Mouse (Mus musculus) thymus, postnatal 0 days (tissue): ENCODE data around the gene Mlycd. TPM values are rescaled to one million over a fixed set of nuclear protein-coding genes. Genes with fewer than 3 reads are reported as not detected.

Experiments used
- DNase-seq: peaks from one replicate; pipeline ENCODE4 v3.0.0-alpha.2; 2015; ENCODE audit warnings: low spot score
- polyA plus RNA-seq: library from polyadenylated mRNA; unstranded; fragments of >200 nt; fragmentation: Nextera tagmentation; extraction: Ambion mirVana; gene quantifications from 2 replicates; pipeline ENCODE4 v1.2.1, GENCODE M21; 2015

The Mlycd gene
- polyA plus RNA-seq, 1 experiment from 2014 or later, result 13.4 TPM

GRCm38 (mm10) chr8:119400904-119401303, 6.2 kb downstream of the Mlycd start:
- DNase-seq, result no peak

GRCm38 (mm10) chr8:119403912-119404311, 9.2 kb downstream of the Mlycd start:
- DNase-seq, result no peak

- DNase-seq, result no peak
These were observed 10.0 kb downstream of the Mlycd start for GRCm38 (mm10) chr8:119404648-119405047.

- DNase-seq, result no peak
These were observed 13.6 kb downstream of the Mlycd start for GRCm38 (mm10) chr8:119408311-119408710.

GRCm38 (mm10) chr8:119412037-119412734, 17.5 kb downstream of the Mlycd start:
- no peak for DNase-seq

GRCm38 (mm10) chr8:119412735-119413498, 18.2 kb downstream of the Mlycd start:
- DNase-seq, result peak; percentile 84

GRCm38 (mm10) chr8:119413605-119414004, 18.9 kb downstream of the Mlycd start:
- DNase-seq, result no peak

- DNase-seq, result no peak
These were observed 25.6 kb downstream of the Mlycd start for GRCm38 (mm10) chr8:119420318-119420717.

- no peak for DNase-seq
These were observed 27.0 kb downstream of the Mlycd start for GRCm38 (mm10) chr8:119421603-119422122.

GRCm38 (mm10) chr8:119422123-119422711, 27.5 kb downstream of the Mlycd start:
- peak; percentile 43 for DNase-seq

- DNase-seq, result peak; percentile 95
These were observed 29.0 kb downstream of the Mlycd start for GRCm38 (mm10) chr8:119423631-119424141.

- no peak for DNase-seq
These were observed 29.6 kb downstream of the Mlycd start for GRCm38 (mm10) chr8:119424199-119424733.

- peak; percentile 34 for DNase-seq
These were observed 30.1 kb downstream of the Mlycd start for GRCm38 (mm10) chr8:119424740-119425139.

GRCm38 (mm10) chr8:119425533-119425932, 30.9 kb downstream of the Mlycd start:
- peak; percentile 59 for DNase-seq

- DNase-seq, result peak; percentile 43
These were observed 31.5 kb downstream of the Mlycd start for GRCm38 (mm10) chr8:119426069-119426735.

GRCm38 (mm10) chr8:119427634-119428349, 33.1 kb downstream of the Mlycd start:
- peak; percentile 47 for DNase-seq

- DNase-seq, result no peak
These were observed 33.7 kb downstream of the Mlycd start for GRCm38 (mm10) chr8:119428350-119428740.

GRCm38 (mm10) chr8:119428766-119429327, 34.2 kb downstream of the Mlycd start:
- DNase-seq, result no peak

- DNase-seq, result no peak
These were observed 34.9 kb downstream of the Mlycd start for GRCm38 (mm10) chr8:119429552-119429951.

GRCm38 (mm10) chr8:119430250-119430649, 35.6 kb downstream of the Mlycd start:
- DNase-seq, result no peak
